Mouse (Mus musculus) ES-Bruce4 (cell line): ENCODE results near the gene Olfr592.

ENCODE experiments used
- CTCF ChIP-seq: IDR thresholded peaks from one replicate; pipeline ENCODE4 v1.8.1; 2011; ENCODE audit warnings: low read depth, low read length
- POLR2A ChIP-seq: IDR thresholded peaks from one replicate; pipeline ENCODE4 v1.8.1; 2011; ENCODE audit warnings: low read length; ENCODE audit not compliant: insufficient read depth

DNA sequence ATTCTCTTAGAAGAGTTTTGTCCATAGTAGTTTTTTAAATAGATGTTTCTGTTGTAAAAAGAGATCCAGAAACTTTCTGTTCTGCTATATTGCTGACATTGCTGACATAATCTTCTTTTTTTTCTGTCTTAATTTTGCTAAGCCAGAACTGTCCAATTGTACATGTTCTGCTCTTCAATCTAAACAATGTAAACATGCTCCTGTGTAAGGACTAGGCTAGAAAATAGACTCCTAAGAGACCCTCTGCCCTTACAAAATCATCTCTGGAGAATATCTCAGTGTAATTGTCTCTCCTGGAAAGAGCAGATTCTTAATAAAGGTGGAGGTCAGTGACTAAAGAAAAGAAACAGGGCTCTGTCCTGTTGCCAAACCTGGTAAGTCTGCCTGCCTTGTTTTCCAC, 32.1 kb downstream of the Olfr592 start, which contains the start of gene Olfr594:
- TF ChIP-seq POLR2A = no peak
- no peak for TF ChIP-seq CTCF
